ENCODE assay signal across 19 mouse cellular contexts in genomic region chr1:73673851-73674235, GRCm38 (mm10).
DNase-seq lines count a peak whose midpoint lies in the region; ATAC-seq lines count a peak whose summit lies in the region.
"Had no signal": no experiment of that assay in that cellular context is flagged by ENCODE, and none has a peak within 500 bp of the region (broad histone marks: within the 10 kb centered on the region; RNA-seq: fewer than 3 reads in every experiment).

No protein-coding gene starts in this region.

- peak; percentile 69 for DNase-seq in midbrain, embryonic 11.5 days (ENCODE audit: low spot score, missing footprints)
- no peak for DNase-seq in midbrain, embryonic 14.5 days
- no peak for DNase-seq in left cerebral cortex, adult 18-20 months (ENCODE audit: low spot score in 2 of 2)
- DNase-seq: adrenal gland, adult 2 months; adrenal gland, postnatal 10 days; adrenal gland, postnatal 25 days; cerebellum, adult 11 months; cerebellum, adult 18-20 months; cerebellum, adult 8-10 months; cerebellum, adult 9-11 months; cerebellum, postnatal 14 days; cerebellum, postnatal 36 days had no signal

- no peak overlapping the region for H3K4me2 ChIP-seq in forebrain, embryonic 12.5 days
- H3K4me2 ChIP-seq in forebrain, embryonic 15.5 days (replicated peaks), result no peak overlapping the region
- H3K4me2 ChIP-seq in midbrain, embryonic 11.5 days, result no peak overlapping the region
- no peak overlapping the region for H3K4me2 ChIP-seq in midbrain, embryonic 14.5 days (ENCODE audit: low read length)
- H3K4me2 ChIP-seq: embryonic facial prominence, embryonic 13.5 days; embryonic facial prominence, embryonic 15.5 days; forebrain, embryonic 13.5 days had no signal

- peaks cover 11% of the 10 kb centered on the region for H3K4me1 ChIP-seq in forebrain, embryonic 12.5 days
- no peaks in the 10 kb centered on the region; the same call in 1 of the 2 replicates for H3K4me1 ChIP-seq in forebrain, embryonic 15.5 days
- H3K4me1 ChIP-seq in midbrain, embryonic 11.5 days (ENCODE audit: control insufficient read depth, insufficient read depth, low read length), result peaks cover 3% of the 10 kb centered on the region; the same call in 1 of the 2 replicates
- no peaks in the 10 kb centered on the region for H3K4me1 ChIP-seq in midbrain, embryonic 14.5 days (ENCODE audit: control insufficient read depth, insufficient read depth, low read length)
- H3K4me1 ChIP-seq: embryonic facial prominence, embryonic 13.5 days; embryonic facial prominence, embryonic 15.5 days had no signal

- peak overlapping the region; percentile 31; the same call in 1 of the 2 replicates for H3K27ac ChIP-seq in forebrain, embryonic 12.5 days
- H3K27ac ChIP-seq in forebrain, embryonic 15.5 days (replicated peaks), result no peak overlapping the region
- H3K27ac ChIP-seq in midbrain, embryonic 11.5 days (ENCODE audit: low read depth, low read length), result no peak overlapping the region
- H3K27ac ChIP-seq in midbrain, embryonic 14.5 days (replicated peaks; ENCODE audit: low read depth, low read length), result no peak overlapping the region
- H3K27ac ChIP-seq: embryonic facial prominence, embryonic 13.5 days; embryonic facial prominence, embryonic 15.5 days; forebrain, embryonic 13.5 days had no signal

- H3K4me3 ChIP-seq in forebrain, embryonic 12.5 days (replicated peaks), result no peak overlapping the region
- no peak overlapping the region for H3K4me3 ChIP-seq in forebrain, embryonic 15.5 days
- no peak overlapping the region for H3K4me3 ChIP-seq in midbrain, embryonic 11.5 days (ENCODE audit: low read depth, low read length)
- no peak overlapping the region for H3K4me3 ChIP-seq in midbrain, embryonic 14.5 days (replicated peaks; ENCODE audit: low read depth, low read length)
- H3K4me3 ChIP-seq: embryonic facial prominence, embryonic 13.5 days; embryonic facial prominence, embryonic 15.5 days; erythroblast, embryonic 14.5 days; forebrain, embryonic 13.5 days had no signal

- no peaks in the 10 kb centered on the region for H3K9me3 ChIP-seq in forebrain, embryonic 12.5 days
- no peaks in the 10 kb centered on the region for H3K9me3 ChIP-seq in forebrain, embryonic 15.5 days
- H3K9me3 ChIP-seq in midbrain, embryonic 11.5 days (ENCODE audit: control insufficient read depth, low read length), result no peaks in the 10 kb centered on the region
- H3K9me3 ChIP-seq in midbrain, embryonic 14.5 days (ENCODE audit: control insufficient read depth, low read length), result 0 out of 2 replicates have a peak, but pooled peaks cover 6% of the 10 kb centered on the region
- H3K9me3 ChIP-seq: embryonic facial prominence, embryonic 13.5 days had no signal

- ATAC-seq in forebrain, embryonic 12.5 days (ENCODE audit: low FRiP score), result no peak
- no peak for ATAC-seq in forebrain, embryonic 15.5 days (replicated peaks)
- no peak for ATAC-seq in midbrain, embryonic 11.5 days (ENCODE audit: low FRiP score)
- ATAC-seq in midbrain, embryonic 14.5 days (ENCODE audit: low FRiP score, low TSS enrichment), result no peak
- ATAC-seq: forebrain, embryonic 13.5 days; forebrain, embryonic 16.5 days had no signal

- no peak overlapping the region for H3K9ac ChIP-seq in forebrain, embryonic 12.5 days
- no peak overlapping the region for H3K9ac ChIP-seq in forebrain, embryonic 15.5 days (replicated peaks)
- no peak overlapping the region for H3K9ac ChIP-seq in midbrain, embryonic 11.5 days (ENCODE audit: low read length)
- no peak overlapping the region for H3K9ac ChIP-seq in midbrain, embryonic 14.5 days (replicated peaks; ENCODE audit: low read length)
- H3K9ac ChIP-seq: embryonic facial prominence, embryonic 13.5 days; embryonic facial prominence, embryonic 15.5 days; forebrain, embryonic 13.5 days had no signal

- WGBS in forebrain, embryonic 12.5 days, result 50% methylated on average over 1 of the region's 1 CpGs
- 43% methylated on average over 1 of the region's 1 CpGs for WGBS in forebrain, embryonic 15.5 days
- WGBS in midbrain, embryonic 11.5 days, result 64% methylated on average over 1 of the region's 1 CpGs
- 58% methylated on average over 1 of the region's 1 CpGs for WGBS in midbrain, embryonic 14.5 days

- no peaks in the 10 kb centered on the region for H3K27me3 ChIP-seq in forebrain, embryonic 12.5 days
- no peaks in the 10 kb centered on the region for H3K27me3 ChIP-seq in forebrain, embryonic 15.5 days
- H3K27me3 ChIP-seq in midbrain, embryonic 11.5 days (ENCODE audit: control insufficient read depth, insufficient read depth, low read length), result no peaks in the 10 kb centered on the region
- H3K27me3 ChIP-seq in midbrain, embryonic 14.5 days (ENCODE audit: control insufficient read depth, insufficient read depth, low read length), result no peaks in the 10 kb centered on the region
- H3K27me3 ChIP-seq: embryonic facial prominence, embryonic 13.5 days; embryonic facial prominence, embryonic 15.5 days; forebrain, embryonic 13.5 days had no signal

- H3K36me3 ChIP-seq in forebrain, embryonic 12.5 days (replicated peaks), result no peaks in the 10 kb centered on the region
- H3K36me3 ChIP-seq in forebrain, embryonic 15.5 days, result no peaks in the 10 kb centered on the region
- H3K36me3 ChIP-seq in midbrain, embryonic 11.5 days (ENCODE audit: control insufficient read depth, insufficient read depth, low read length), result no peaks in the 10 kb centered on the region
- H3K36me3 ChIP-seq in midbrain, embryonic 14.5 days (ENCODE audit: control insufficient read depth, insufficient read depth, low read length), result no peaks in the 10 kb centered on the region
- H3K36me3 ChIP-seq: embryonic facial prominence, embryonic 13.5 days; embryonic facial prominence, embryonic 15.5 days had no signal
